Mouse (Mus musculus) NIH3T3 (cell line): ENCODE results near the gene 5730522E02Rik.
"Not testable (repeated sequence)": the region's sequence is repeated elsewhere in the genome, so short reads cannot be mapped to it uniquely, and the experiment has no call there.

Source experiments
- DNase-seq: peaks from one replicate; pipeline ENCODE4 v3.0.0-alpha.2; 2012; ENCODE audit warnings: low read depth

Gene 5730522E02Rik

DNA sequence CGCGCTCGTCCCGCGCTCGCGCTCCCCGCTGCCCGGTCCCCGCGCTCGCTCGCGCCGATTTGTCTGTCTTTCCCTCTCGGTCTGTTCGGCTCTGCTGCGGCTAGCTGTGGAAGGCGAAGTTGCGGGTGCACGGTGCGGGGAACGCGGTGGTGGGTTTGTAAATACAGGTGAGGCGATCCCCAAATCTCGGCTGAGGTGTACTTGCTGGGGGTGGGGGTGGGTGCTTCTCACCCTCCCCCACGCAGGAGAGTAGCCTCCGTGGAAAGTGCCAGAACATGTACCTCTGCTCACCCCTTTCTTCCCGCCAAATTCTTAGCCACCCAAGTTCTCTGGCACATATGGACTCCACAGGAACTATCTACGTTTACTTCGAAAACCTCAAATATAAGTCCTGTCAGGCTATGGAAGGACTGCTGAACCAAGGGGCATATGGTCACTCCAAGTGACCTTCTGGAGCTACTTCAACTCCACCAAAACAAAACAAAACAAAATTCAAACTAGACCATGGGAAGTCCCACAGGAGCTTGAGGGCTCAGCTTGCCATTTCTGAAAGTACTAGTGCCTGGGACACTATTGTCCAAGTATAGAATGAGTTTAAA is at the start of gene 5730522E02Rik:
TSS of gene 5730522E02Rik (minus strand) at position 182 of the 599 bp plus-strand sequence.
- no peak for DNase-seq

DNA sequence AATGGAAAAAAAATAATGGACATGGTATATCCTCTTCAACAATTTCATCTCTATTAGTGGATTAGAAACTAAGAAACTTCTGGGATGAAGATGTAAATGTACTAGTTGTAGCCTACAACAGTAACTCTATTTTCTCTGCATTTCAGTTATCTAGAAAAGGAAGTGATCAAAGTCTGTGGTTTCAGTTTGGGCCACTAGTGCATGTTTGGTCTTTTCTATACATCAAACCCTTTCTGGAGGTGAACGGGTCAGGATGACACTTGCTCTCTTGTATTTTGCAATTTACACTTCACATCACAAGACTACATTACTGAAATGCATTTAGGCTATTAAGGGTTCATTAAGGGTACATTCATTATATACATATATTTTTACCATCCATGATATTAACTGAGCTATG is 26.0 kb upstream of the 5730522E02Rik start:
- DNase-seq: no peak

DNA sequence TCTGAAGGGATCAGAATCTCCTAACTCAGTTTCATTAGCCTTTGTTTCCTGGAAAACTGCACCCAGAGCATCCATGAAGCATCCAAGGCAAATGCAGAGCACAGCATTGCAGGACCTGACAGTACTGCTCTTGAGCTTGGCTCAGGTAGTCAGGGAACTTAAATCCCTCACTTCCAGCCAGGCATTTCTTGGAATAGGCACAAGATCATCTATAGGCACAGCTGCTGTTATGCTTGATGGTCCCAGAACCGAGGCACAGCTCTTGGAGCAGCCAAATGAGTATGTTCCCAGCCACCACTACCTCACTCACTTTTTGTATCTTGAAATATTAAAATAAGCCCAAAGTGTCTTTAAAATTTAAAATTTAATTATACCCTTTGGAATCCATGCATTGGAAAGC is 19.3 kb upstream of the 5730522E02Rik start:
- DNase-seq: no peak

DNA sequence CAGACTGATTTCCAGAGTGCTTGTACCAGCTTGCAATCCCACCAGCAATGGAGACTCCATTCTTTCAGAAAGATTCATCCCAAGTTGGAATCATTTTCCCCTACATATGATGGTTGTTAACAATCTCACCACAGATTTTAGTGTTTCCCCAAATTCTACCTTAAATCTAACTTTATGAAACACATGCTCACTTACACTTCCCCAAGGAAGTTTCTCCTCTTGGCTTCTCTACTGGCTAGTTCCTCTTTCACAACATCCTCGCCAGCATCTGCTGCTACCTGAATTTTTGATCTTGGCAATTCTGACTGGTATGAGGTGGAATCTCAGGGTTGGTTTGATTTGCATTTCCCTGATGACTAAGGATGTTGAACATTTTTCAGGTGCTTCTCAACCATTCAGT is 3.1 kb upstream of the 5730522E02Rik start:
- DNase-seq: not testable (repeated sequence)

DNA sequence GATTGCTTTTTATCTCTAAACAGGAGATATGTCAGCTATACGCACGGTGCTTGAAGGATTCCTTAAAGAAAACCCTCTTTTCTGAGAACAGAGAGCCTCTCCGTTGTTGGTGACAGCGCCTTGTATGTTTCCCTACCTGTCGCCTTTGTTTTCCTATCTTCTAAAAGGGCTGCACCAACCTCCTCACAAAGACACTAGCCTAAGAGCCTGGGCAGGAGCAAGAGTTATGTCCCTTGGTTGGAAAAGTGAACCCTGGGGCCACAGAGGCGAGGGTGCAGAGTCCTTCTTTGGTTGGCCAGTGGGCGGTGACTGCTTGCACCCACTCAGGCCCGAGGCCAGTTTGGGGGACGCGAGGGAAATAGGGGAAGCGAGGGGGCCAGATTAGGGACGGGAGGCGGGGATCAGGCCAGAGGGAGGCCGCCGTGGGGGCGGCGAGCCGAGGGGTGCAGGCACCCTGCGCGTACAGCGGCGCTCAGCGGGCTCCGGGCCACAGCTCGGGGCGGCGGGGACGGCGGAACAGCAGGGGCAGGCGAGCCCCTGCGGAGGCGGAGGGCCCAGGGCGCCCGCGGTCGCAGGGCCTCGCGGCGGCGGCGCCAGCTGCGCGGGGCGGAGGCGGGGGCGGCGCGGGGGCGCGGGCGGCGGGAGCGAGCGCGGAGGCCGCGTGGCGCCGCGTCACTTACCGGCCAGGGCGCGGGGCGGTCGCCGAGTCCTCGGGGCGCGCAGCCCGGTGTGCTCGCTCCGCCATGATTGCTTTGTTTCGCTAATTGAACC is 567 bp downstream of the 5730522E02Rik start:
- no peak for DNase-seq

DNA sequence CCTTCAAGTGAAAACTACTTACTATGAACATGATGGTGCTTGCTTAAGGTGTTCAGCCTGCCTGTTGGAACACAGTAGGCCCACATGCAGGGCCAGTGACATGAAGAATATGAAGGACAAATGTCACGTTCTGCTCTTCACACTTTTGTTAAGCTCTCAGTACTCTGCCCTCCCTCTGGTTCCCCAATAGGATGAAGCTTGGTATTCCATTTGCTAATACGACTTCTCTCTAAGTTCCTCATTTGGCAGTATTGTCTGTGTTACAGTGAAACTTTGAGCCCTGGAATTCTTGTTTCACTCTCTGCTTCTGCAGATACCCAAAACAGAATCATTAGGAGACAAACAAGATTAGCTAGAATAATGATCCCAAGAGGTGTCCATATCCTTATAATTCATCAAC is 7.1 kb downstream of the 5730522E02Rik start:
- no peak for DNase-seq

DNA sequence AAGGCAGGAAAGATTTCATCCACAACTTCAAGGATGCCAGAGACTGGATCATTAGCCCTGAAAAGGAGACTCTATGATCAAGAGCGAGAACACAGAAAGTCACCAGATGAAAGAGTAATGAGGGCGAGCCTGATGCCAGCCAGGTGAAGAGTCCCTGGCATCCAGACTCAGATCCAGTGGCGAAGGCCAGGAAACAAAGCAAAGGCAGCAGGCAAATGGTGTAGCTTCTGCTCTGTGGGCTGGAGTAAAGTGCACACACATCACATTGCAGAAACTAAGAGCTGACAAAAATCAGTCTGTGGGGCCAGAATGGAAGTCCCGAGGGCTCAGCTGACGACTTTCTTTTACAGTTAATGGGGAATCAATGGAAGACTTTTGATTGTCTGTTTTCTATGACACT is 7.7 kb downstream of the 5730522E02Rik start:
- DNase-seq: no peak

DNA sequence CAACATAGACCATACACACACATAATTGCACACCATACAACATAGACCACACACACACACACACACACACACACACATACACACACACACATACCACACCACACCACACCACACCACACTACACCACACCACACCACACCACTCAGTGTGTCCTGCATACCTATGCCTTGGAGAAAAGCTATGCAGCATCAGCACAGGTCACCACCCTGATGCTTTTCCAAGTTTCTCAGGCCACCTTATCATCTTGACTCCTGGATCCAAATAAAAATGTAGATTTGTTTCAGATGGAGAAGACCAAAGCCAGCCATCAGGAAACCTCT is 8.8 kb downstream of the 5730522E02Rik start:
- DNase-seq: no peak

DNA sequence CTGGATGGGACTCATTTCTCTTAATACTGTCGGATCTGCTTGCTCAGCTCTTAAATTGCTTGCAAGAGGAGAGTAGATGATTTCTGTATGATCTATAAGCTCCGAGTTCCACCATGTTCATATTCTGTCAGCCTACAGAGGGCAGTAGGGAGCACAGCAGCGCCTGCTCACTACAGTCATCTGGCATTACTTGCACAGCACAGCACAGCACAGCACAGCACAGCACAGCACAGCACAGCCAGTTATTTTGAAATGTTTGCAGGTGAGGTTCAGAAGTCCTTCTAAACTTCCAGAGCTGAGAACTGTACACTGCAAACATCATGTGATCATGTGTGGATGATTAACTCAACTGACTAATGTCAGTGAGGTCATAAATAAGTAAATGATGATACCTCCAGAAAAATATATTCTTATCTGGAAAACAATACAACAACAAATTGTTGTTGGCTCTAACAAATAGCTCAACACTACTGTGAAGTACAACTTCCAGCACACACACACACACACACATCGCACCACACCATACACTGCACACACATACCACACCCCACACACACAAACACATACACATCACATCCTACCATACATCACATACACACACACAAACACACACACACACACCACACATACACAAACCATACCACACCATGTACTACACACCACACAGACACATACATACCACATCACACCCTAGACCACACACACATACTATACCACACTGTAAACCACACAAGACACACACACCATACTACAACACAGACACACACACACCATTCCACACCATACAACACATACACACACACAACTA is 9.4 kb downstream of the 5730522E02Rik start:
- DNase-seq: peak; percentile 62

DNA sequence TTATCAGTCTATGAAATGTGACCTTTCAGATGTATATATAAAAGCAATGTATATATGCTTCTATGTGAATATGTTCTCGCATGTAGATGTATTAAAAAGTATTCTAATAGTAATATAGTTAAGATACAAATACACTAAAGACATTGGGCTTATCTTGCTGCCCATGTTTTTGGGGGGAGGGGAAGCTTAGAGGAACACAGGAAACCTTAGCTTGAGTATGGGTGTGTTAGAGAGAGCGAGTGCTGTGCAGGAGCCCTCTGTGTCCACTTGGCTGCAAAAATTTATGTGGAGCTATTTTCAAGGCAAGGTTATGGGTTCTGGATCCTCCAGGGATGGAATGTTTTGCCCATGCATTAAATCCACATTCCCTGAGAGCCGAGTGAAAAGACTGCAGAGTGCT is 15.1 kb downstream of the 5730522E02Rik start:
- no peak for DNase-seq

DNA sequence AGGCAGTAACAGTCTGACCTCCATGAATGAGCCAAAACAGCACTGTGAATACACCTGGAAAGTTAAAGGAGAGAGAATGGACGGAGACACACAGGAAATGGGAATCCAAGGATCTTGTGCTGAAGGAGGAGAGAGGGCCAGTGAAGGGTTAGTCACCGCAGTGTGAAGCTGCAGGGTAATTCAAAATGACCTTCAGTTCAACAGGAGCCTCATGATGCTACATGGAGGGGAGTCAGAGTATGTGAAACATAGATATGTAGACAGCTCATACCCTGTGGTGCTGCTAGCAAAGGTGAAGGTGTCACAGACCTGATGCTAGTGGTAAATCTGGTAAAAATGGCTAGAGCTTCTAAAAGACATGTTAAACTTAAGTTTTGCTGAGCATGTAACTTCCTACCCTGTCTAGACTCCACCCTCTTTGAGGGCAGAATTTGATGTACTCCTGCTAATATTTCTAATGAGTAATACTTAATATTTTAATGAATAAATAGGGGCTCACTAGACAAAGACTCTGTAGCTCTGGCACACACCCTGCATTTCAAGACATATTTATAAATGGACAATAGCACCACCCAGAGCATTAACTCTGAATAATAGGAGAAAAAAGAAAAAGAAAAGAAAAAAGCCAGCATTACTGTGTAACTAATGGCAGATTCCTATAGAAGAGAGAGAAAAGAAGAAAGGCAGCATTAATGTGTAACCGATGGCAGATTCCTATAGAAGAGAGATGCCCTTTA is 23.2 kb downstream of the 5730522E02Rik start:
- DNase-seq: no peak

DNA sequence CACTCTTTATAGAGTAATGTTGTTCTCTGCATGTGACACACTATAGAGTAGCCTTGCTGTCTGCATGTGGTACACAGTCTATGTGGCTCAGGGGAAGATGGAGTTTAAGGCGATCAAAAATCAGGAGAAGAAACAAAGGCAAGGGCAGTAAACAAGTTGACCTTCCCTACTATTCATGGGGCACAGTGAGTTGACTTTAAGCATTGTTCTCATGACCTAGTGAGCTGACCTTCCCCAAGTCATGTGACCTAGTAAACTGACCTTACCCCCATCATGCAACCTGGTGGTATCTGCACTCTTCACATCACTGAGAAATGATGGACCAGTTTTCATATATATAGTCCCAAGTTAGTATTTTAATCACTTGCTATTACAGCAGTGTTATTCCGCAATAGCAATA is 40.0 kb downstream of the 5730522E02Rik start:
- no peak for DNase-seq

DNA sequence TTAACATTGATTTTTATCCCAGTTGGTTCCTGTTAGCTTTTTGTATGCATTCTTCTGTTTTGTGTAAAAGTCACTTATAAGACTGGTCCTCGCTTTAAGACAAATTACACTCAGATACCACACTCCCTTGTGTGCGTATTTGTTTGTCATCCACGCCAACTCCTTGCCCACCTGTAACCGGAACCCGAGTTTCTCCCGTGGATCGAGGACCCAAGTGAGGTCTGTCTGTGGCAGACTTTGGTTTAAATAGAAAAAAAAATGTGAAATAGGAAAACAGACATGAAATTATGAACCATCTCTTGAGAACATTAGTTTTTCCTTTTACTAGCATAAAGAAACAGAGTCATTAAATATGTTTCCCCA is 43.0 kb downstream of the 5730522E02Rik start:
- DNase-seq: no peak

DNA sequence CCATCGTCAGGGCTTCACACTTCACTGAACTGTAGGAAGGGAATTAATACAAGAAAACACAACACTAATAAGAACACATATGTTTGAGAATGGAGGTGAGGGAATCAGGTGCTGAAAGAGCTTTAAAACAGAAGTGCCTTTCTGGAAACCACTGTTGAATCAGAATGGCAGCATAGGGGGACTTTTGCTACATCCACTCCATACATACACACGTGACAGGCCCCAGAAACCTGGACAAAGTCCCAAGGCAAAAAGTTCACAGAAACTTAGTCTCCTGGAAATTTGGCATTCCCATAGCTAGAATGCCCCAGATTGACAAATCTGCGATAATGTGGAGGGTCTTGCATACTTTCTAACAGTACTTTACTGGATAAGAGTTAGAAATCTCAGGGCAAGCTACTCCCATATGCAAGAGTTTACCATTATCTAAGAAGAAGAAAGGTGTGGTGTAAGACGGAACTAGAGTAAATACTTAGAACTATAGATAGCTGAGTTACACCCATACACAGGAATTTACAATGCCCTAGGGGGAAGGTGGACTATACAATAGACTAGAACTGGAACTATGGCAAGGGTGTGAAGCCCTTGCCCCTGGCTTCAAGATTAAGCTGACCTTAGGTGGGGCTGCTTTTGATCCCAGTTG is 43.5 kb downstream of the 5730522E02Rik start:
- no peak for DNase-seq

DNA sequence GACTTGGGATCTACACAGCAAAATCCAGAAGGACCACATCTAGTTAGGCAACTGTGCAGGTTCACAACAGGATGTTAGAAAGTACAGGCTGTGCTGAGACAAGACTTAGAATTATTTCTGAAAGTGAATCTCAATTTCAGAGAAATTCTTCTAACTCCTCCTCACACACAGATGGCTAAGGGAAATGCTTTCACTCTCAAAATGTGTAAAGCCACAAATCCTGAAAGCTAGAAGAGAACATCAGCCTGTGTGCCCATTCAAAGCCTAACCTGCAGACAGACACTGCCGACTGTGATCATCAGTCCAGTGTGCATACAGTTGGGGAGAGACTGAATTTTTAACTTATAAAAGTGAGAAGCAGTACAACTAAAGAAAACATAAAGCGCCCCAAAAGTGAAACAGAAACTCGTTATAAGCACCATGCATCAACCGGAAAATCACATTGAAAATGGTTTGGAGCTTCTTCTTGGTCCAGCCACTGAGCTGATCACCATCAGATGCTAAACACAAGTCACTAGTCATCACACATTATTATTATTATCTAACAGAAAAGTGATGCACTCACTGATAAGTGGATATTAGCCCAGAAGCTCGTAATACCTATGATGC is 45.8 kb downstream of the 5730522E02Rik start:
- DNase-seq: no peak

DNA sequence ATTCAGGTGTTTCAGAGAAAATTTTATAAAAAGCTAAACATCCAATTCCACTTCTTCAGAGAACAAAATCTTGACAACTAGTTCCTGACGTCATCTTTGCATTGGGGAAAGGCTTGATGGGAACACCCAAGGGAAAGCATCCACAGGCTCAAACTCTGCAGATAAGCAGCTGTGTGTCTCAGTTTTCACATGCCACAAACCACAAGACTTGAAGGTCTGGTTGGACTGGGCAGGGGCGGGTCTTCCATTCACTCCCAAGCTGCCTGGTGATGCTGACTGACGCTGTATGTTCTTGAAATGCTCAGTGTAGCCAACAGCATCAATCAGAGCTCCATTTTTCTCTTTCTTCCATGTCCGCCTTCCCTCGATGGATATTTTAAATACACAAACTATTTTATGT is 49.2 kb downstream of the 5730522E02Rik start:
- DNase-seq: no peak

DNA sequence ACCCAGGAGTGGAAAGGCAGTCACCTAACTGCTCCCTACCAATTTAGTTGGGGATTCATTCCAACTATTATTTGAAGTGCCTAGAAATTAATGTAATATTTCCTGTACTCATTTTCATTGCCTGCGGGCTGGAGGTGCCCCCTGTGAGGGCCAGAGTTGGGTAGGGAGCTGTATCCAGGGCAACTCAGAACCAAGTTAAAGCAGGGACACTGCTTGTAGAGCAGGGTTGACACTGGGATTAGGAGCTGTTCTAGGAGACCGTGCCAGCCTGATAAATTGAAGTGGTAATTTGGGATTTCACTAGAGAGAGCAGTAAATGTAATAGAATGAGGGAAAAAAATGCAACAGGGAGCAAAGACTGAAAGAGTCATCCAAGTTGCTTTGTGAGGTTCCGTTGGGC is 51.5 kb downstream of the 5730522E02Rik start:
- DNase-seq: no peak

DNA sequence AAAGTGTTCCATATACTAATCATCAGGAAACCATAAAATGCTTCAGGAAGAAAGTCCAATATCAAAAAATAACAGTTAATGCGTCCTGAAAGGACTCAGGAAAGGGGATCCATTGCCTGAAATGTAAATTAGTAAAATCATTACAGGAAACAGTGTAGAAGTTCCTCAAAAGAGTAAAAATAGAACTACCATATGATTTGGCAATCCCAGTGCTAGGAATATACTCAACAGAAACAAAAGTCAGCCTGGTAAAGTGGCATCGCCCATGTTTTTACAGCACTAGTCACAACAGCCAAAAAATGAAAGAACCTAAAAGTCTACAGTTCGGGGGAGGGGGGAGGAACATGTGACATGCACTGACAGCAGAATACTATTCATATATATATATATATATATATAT is 70.5 kb downstream of the 5730522E02Rik start:
- no peak for DNase-seq

DNA sequence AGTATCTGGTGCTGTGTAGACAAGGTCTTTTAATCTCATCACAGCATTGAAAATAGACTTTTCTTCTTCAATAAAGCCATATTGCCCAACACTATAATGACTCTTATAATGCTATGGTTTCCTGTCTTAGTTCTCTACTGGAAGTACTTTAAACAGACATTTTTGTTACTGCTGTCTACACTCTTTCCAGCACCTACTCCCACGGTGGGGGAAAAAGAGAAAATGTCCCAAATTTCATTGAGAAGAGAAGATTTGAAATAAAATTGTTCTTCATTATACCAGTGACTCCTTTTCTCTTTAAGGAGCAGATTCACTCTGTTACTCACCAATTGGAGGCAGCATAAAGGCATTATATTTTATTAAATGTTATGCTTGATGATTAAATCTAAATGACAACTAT is 72.5 kb downstream of the 5730522E02Rik start:
- no peak for DNase-seq

DNA sequence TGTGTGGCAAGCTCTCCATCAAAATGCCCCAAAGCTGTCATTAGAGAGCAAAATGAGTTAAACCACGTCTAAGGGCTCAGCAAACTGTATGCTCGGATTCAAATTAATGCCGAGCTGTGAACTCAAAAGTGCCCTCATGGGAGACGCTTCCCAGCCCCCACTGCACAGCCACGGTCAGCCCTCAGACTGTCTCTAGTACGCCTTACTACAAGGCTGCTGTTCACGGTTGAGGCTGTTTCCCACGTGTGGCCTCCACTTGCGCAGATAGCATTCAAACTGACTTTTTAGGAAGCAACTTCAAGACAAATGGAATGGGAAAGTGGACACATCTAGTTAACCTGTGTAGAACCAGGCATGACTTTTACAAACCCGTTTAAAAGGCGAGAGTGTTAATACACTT is 79.7 kb downstream of the 5730522E02Rik start:
- DNase-seq: no peak

DNA sequence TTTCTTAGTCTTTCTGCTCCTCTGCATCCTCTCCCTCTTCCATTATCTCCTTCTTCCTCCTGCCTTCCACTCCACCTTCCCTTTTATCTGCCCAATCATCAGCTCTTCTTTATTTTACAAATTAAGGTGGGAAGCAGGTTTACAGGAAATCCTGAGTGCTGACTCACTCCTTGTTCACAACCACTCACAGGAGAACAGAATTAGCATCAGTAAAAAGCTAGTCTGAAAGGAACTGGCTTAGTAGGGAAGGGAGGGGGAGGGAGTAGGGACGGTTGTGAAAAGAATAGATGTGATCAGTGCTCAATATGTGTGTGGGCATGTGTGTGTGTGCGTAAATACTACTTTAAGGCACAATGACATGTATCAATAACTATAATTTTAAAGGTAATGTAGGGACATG is 81.5 kb downstream of the 5730522E02Rik start:
- DNase-seq: no peak

DNA sequence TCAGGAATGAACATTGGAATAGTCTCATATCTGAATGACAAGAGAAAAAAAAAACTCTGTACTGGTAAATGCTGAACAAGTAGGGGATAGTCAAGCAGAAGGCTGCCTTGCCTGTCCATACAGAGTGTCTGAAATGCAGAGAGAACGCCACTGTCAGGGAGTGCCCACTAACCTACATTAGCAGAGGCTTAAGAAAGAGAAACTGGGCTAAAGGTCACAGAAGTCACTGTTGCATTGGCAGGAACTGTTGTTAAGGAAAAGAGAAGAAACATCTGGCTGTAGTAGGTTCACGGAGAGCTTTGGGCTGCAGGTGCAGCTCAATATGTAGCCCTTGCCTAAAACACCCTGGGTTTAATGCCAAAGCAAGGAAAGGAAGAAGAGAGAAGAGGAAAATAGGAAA is 82.2 kb downstream of the 5730522E02Rik start:
- no peak for DNase-seq
